Mouse (Mus musculus) thymus, adult 2 months (tissue): ENCODE results near the gene Med29.

Source experiments
- CTCF ChIP-seq: fragments of 200-500 bp; IDR thresholded peaks from 2 replicates; pipeline ENCODE4 v1.5.1; 2012; ENCODE audit warnings: mild to moderate bottlenecking, control low read depth, low read length, moderate library complexity, borderline replicate concordance; ENCODE audit not compliant: control insufficient read depth, poor library complexity, insufficient read depth; ENCODE audit errors: extremely low read depth
- POLR2A ChIP-seq: fragments of 200-500 bp; IDR thresholded peaks from 2 replicates; pipeline ENCODE4 v1.6.1; 2012; ENCODE audit warnings: mild to moderate bottlenecking, low read length, control low read depth, moderate library complexity; ENCODE audit not compliant: control insufficient read depth, poor library complexity, insufficient read depth; ENCODE audit errors: extremely low read depth

GRCm38 (mm10) chr7:28384162-28384561 is 8.3 kb downstream of the Med29 start:
- TF ChIP-seq CTCF (no peak), POLR2A (no peak)
